Mouse (Mus musculus): ENCODE measurements around the gene Tmem9. TPM values are rescaled to one million over a fixed set of nuclear protein-coding genes. Genes with fewer than 3 reads are reported as not detected.

Tmem9 gene
- polyA plus RNA-seq, 1 experiment = 127 TPM

DNA sequence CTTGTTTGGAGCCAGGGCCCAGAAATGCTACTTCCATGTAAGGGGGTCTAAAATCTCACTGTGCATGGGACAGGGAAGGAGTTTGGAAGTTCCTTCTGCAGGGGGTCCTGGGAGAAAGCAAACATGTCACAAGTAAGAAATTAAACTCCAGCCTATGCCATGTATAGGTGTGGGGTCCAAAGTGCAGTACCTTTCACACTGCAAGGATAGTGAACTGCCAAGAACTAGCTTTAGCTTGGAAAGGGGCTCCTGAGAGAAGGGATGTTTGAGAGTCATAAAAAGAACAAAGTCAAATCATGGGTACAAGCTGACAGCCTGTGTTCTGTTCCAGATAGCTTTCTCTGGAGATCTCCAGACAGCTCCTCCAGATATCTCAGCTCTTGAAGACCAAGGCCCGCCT is 73.2 kb downstream of the Tmem9 start:
- Histone ChIP-seq H3K27me3 (ENCODE audit: control insufficient read depth, insufficient read depth, insufficient read length) (peaks cover 28% of the 10 kb centered on the region), H3K4me3 (no peak overlapping the region), H3ac (ENCODE audit: control insufficient read depth, insufficient read length) (no peak overlapping the region), H3K4me2 (ENCODE audit: low read depth) (no peak overlapping the region), H3K36me3 (ENCODE audit: control insufficient read depth, insufficient read depth) (peaks cover 39% of the 10 kb centered on the region), H3K79me2 (ENCODE audit: control insufficient read depth, insufficient read depth) (no peaks in the 10 kb centered on the region)
- no peak for TF ChIP-seq TCF12 (IDR thresholded peaks at IDR 0.05; ENCODE audit: insufficient read depth, poor library complexity, severe bottlenecking)
- TF ChIP-seq E2F4 (IDR thresholded peaks at IDR 0.05; ENCODE audit: insufficient read depth) = no peak
- TF ChIP-seq MYOG (IDR thresholded peaks at IDR 0.05; ENCODE audit: control insufficient read depth in 1 of 3, insufficient read depth in 1 of 3, insufficient read length in 2 of 3, low read depth in 2 of 3) = no peak
- TF ChIP-seq SRF (IDR thresholded peaks at IDR 0.05; ENCODE audit: control insufficient read depth, insufficient read length, low read depth) = no peak
- no peak for TF ChIP-seq POLR2A (IDR thresholded peaks at IDR 0.05; ENCODE audit: insufficient read length, low read depth)
- no peak for TF ChIP-seq TCF3 (IDR thresholded peaks at IDR 0.05; ENCODE audit: insufficient read length, low read depth)

Other genes starting within 250 kb of the Tmem9 start
- 317 TPM for gene Phlda3, start 242.0 kb upstream of the Tmem9 start, polyA plus RNA-seq (2012; fragmentation: generic; extraction: Trizol)
- 3,569 TPM for gene Tnni1, start 228.7 kb upstream of the Tmem9 start, polyA plus RNA-seq (2012; fragmentation: generic; extraction: Trizol)
- gene Lad1, start 189.6 kb upstream of the Tmem9 start, polyA plus RNA-seq (2012; fragmentation: generic; extraction: Trizol) = 0.46 TPM
- 2,000 TPM for gene Tnnt2, start 171.8 kb upstream of the Tmem9 start, polyA plus RNA-seq (2012; fragmentation: generic; extraction: Trizol)
- gene Pkp1, start 88.9 kb upstream of the Tmem9 start, polyA plus RNA-seq (2012; fragmentation: generic; extraction: Trizol) = 74.8 TPM
- 7.1 TPM for gene Igfn1, start 1.8 kb upstream of the Tmem9 start, polyA plus RNA-seq (2012; fragmentation: generic; extraction: Trizol)
- gene Ascl5, start 42.7 kb downstream of the Tmem9 start, polyA plus RNA-seq (2012; fragmentation: generic; extraction: Trizol) = 0.36 TPM
- 177 TPM for gene Cacna1s, start 44.6 kb downstream of the Tmem9 start, polyA plus RNA-seq (2012; fragmentation: generic; extraction: Trizol)
- 16.8 TPM for gene Kif21b, start 123.2 kb downstream of the Tmem9 start, polyA plus RNA-seq (2012; fragmentation: generic; extraction: Trizol)
- gene Mroh3, start 204.7 kb downstream of the Tmem9 start, polyA plus RNA-seq (2012; fragmentation: generic; extraction: Trizol) = 0.16 TPM
- gene Inava, start 226.1 kb downstream of the Tmem9 start, polyA plus RNA-seq (2012; fragmentation: generic; extraction: Trizol) = 11.1 TPM

Data from myocyte (in vitro differentiated cells).